Mouse (Mus musculus): ENCODE results near the gene Enho. TPM values are rescaled to one million over a fixed set of nuclear protein-coding genes. Genes with fewer than 3 reads are reported as not detected.

Enho gene
- total and polyA plus RNA-seq, 3 experiments = 0.17 to 0.59 TPM; not detected in 1

DNA sequence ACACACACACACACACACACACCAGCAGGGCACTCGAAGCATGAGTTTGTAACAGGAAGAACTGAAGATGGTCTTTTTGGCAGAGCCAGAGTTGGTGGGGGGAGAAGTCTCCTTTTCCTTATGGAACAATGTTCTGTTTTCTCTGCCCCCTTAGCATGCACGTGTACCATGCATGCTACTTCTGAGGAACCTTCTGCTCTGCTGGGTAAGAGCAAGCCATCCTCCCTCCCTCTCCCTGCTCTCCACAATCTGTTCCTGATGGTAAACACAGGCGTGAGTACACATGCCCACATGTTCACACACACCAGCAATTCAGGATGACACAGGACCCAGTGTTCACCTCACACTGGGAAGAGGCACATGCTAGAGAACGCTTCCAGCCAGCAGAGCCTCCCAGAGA is 41.1 kb upstream of the Enho start:
- no peak overlapping the region for H3K4me2 ChIP-seq (ENCODE audit: insufficient read depth, low read depth, poor library complexity, severe bottlenecking)
- no peak for DNase-seq (ENCODE audit: extremely low read depth)
- peaks cover 64% of the 10 kb centered on the region for H3K27me3 ChIP-seq (replicated peaks)
- no peaks in the 10 kb centered on the region for H3K9me3 ChIP-seq (replicated peaks; ENCODE audit: low read length)
- in situ Hi-C loops (cut with MboI; ENCODE audit: low pct_ligation_motif_present, low pct_unique_long_range_greater_than_20kb, low sequenced_read_pairs) = no loop called here
- dilution Hi-C loops (cut with MboI; ENCODE audit: extremely low pct_ligation_motif_present, extremely low pct_unique_long_range_greater_than_20kb, low sequenced_read_pairs) = no loop called here
- no peak overlapping the region for H3K4me3 ChIP-seq (replicated peaks in 1 of 3; ENCODE audit: low read depth in 2 of 3, low read length in 2 of 3, poor library complexity in 1 of 3)
- no peak for TF ChIP-seq TCF12 (IDR thresholded peaks at IDR 0.05; ENCODE audit: low read depth, low read length)
- no peak for TF ChIP-seq MAX (IDR thresholded peaks at IDR 0.05; ENCODE audit: low read length)
- TF ChIP-seq IRF4 (IDR thresholded peaks at IDR 0.05; ENCODE audit: low read depth, low read length) = no peak
- TF ChIP-seq ZKSCAN1 (IDR thresholded peaks at IDR 0.05; ENCODE audit: borderline replicate concordance, low read depth, low read length) = no peak
- TF ChIP-seq ETS1 (conservative IDR thresholded peaks at IDR 0.05; ENCODE audit: low read depth, low read length) = no peak
- TF ChIP-seq ZMIZ1 (IDR thresholded peaks at IDR 0.05; ENCODE audit: low read depth, low read length) = no peak
- TF ChIP-seq GABPA (IDR thresholded peaks at IDR 0.05; ENCODE audit: insufficient replicate concordance, low read depth, low read length) = no peak
- no peak for TF ChIP-seq NELFE (IDR thresholded peaks at IDR 0.05; ENCODE audit: low read depth, low read length)
- no peak for TF ChIP-seq UBTF (IDR thresholded peaks at IDR 0.05; ENCODE audit: low read depth, low read length)
- no peak for TF ChIP-seq JUN (IDR thresholded peaks at IDR 0.05; ENCODE audit: insufficient read depth, low read depth, low read length)
- TF ChIP-seq CTCF (conservative IDR thresholded peaks at IDR 0.05 in 1 of 2, IDR thresholded peaks at IDR 0.05 in 1 of 2; ENCODE audit: low read depth in 2 of 2, low read length in 2 of 2) = no peak
- TF ChIP-seq SIN3A (IDR thresholded peaks at IDR 0.05; ENCODE audit: low read length) = no peak
- no peak for TF ChIP-seq EP300 (IDR thresholded peaks at IDR 0.05; ENCODE audit: low read length)
- no peak for TF ChIP-seq HCFC1 (IDR thresholded peaks at IDR 0.05; ENCODE audit: low read depth, low read length)
- no peak for TF ChIP-seq RCOR1 (conservative IDR thresholded peaks at IDR 0.05; ENCODE audit: low read depth, low read length)
- TF ChIP-seq SMC3 (IDR thresholded peaks at IDR 0.05; ENCODE audit: low read depth, low read length) = no peak
- no peak for TF ChIP-seq USF2 (conservative IDR thresholded peaks at IDR 0.05; ENCODE audit: low read depth, low read length)
- no peak for TF ChIP-seq NRF1 (IDR thresholded peaks at IDR 0.05; ENCODE audit: low read depth, low read length)
- no peak for TF ChIP-seq MAZ (IDR thresholded peaks at IDR 0.05; ENCODE audit: low read depth, low read length)
- no peak for TF ChIP-seq ZNF384 (IDR thresholded peaks at IDR 0.05; ENCODE audit: low read depth, low read length)
- H3K9ac ChIP-seq (ENCODE audit: insufficient read depth, low read depth) = no peak overlapping the region
- H3K79me2 ChIP-seq (replicated peaks; ENCODE audit: control insufficient read depth, extremely low read depth, insufficient read depth, poor library complexity, severe bottlenecking) = no peaks in the 10 kb centered on the region
- H3K36me3 ChIP-seq (replicated peaks in 1 of 2; ENCODE audit: control insufficient read depth in 1 of 2, insufficient read depth in 1 of 2, low read length in 1 of 2) = no peaks in the 10 kb centered on the region
- H3K4me1 ChIP-seq (ENCODE audit: control insufficient read depth in 1 of 2, insufficient read depth in 2 of 2) = no peaks in the 10 kb centered on the region
- H3K27ac ChIP-seq (ENCODE audit: insufficient read depth, low read depth) = no peak overlapping the region

DNA sequence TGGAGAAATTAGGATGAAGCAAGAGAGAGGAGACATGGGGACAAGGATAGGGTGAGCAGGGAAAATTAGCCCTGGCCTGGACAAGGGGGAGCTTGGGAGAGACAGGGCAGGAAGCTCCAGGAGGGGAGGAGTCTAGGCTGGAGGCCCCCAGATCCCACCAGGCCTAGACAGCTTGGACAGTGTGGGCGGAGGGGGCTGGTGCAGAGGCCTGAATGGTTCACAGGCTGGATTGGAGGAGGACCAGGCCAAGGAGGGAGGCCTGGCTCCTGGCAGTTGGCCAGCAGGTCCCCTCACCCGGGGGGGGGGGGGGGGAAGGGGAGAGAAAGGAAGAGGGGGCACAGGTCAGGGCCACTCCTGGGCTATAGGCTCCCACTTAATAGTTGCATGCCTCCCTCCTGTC is 39.2 kb upstream of the Enho start:
- in situ Hi-C loops (cut with MboI; ENCODE audit: low pct_ligation_motif_present, low pct_unique_long_range_greater_than_20kb, low sequenced_read_pairs) = no loop called here
- Histone ChIP-seq H3K27ac (ENCODE audit: insufficient read depth, low read depth) (no peak overlapping the region), H3K9me3 (replicated peaks; ENCODE audit: low read length) (no peaks in the 10 kb centered on the region), H3K4me2 (ENCODE audit: insufficient read depth, low read depth, poor library complexity, severe bottlenecking) (no peak overlapping the region), H3K9ac (ENCODE audit: insufficient read depth, low read depth) (no peak overlapping the region), H3K27me3 (replicated peaks) (peaks cover 83% of the 10 kb centered on the region), H3K36me3 (replicated peaks in 1 of 2; ENCODE audit: control insufficient read depth in 1 of 2, insufficient read depth in 1 of 2, low read length in 1 of 2) (no peaks in the 10 kb centered on the region), H3K4me1 (ENCODE audit: control insufficient read depth in 1 of 2, insufficient read depth in 2 of 2) (no peaks in the 10 kb centered on the region), H3K79me2 (replicated peaks; ENCODE audit: control insufficient read depth, extremely low read depth, insufficient read depth, poor library complexity, severe bottlenecking) (no peaks in the 10 kb centered on the region), H3K4me3 (replicated peaks in 1 of 3; ENCODE audit: low read depth in 2 of 3, low read length in 2 of 3, poor library complexity in 1 of 3) (no peak overlapping the region)
- no peak for DNase-seq (ENCODE audit: extremely low read depth)
- dilution Hi-C loops (cut with MboI; ENCODE audit: extremely low pct_ligation_motif_present, extremely low pct_unique_long_range_greater_than_20kb, low sequenced_read_pairs) = no loop called here
- TF ChIP-seq CTCF (conservative IDR thresholded peaks at IDR 0.05 in 1 of 2, IDR thresholded peaks at IDR 0.05 in 1 of 2; ENCODE audit: low read depth in 2 of 2, low read length in 2 of 2) (no peak), SIN3A (IDR thresholded peaks at IDR 0.05; ENCODE audit: low read length) (no peak), CHD1 (IDR thresholded peaks at IDR 0.05; ENCODE audit: low read depth, low read length) (no peak), POLR2A (IDR thresholded peaks at IDR 0.05; ENCODE audit: low read depth, low read length) (no peak), PAX5 (IDR thresholded peaks at IDR 0.05; ENCODE audit: low read length) (no peak), NRF1 (IDR thresholded peaks at IDR 0.05; ENCODE audit: low read depth, low read length) (no peak), IRF4 (IDR thresholded peaks at IDR 0.05; ENCODE audit: low read depth, low read length) (no peak), ZKSCAN1 (IDR thresholded peaks at IDR 0.05; ENCODE audit: borderline replicate concordance, low read depth, low read length) (no peak), HCFC1 (IDR thresholded peaks at IDR 0.05; ENCODE audit: low read depth, low read length) (no peak), JUN (IDR thresholded peaks at IDR 0.05; ENCODE audit: insufficient read depth, low read depth, low read length) (no peak), ELF1 (IDR thresholded peaks at IDR 0.05; ENCODE audit: low read depth, low read length) (no peak), USF1 (IDR thresholded peaks at IDR 0.05; ENCODE audit: low read depth, low read length) (no peak), ZMIZ1 (IDR thresholded peaks at IDR 0.05; ENCODE audit: low read depth, low read length) (no peak), MXI1 (IDR thresholded peaks at IDR 0.05; ENCODE audit: low read depth, low read length) (no peak)
